Mouse (Mus musculus): ENCODE measurements around the gene 4930415O20Rik.

GRCm38 (mm10) chr15:98533035-98533531, 37.7 kb upstream of the 4930415O20Rik start:
- TF ChIP-seq TCF12 (IDR thresholded peaks at IDR 0.05; ENCODE audit: insufficient read depth, poor library complexity, severe bottlenecking) (no peak), POLR2A (IDR thresholded peaks at IDR 0.05; ENCODE audit: insufficient read length, low read depth) (peak; percentile 25), E2F4 (IDR thresholded peaks at IDR 0.05; ENCODE audit: insufficient read depth) (no peak)
